Mouse (Mus musculus): ENCODE results near the gene Aatk. TPM values are rescaled to one million over a fixed set of nuclear protein-coding genes. Genes with fewer than 3 reads are reported as not detected.
A peak's percentile ranks its signal among the peaks of the same experiment; 100 is the strongest.

Gene Aatk
- polyA plus RNA-seq, 1 experiment from 2014 or later: 21.9 TPM

GRCm38 (mm10) chr11:119975739-119976501, 71.0 kb downstream of the Aatk start:
- Histone ChIP-seq H3K4me2 (replicated peaks) (no peak overlapping the region), H3K9ac (replicated peaks) (no peak overlapping the region), H3K4me1 (peaks cover 1% of the 10 kb centered on the region; the same call in 1 of the 2 replicates), H3K4me3 (no peak overlapping the region), H3K27ac (replicated peaks) (no peak overlapping the region), H3K27me3 (no peaks in the 10 kb centered on the region), H3K9me3 (no peaks in the 10 kb centered on the region), H3K36me3 (no peaks in the 10 kb centered on the region)
- ATAC-seq (replicated peaks): no peak
- 90% methylated on average over 8 of the region's 8 CpGs for WGBS

- Histone ChIP-seq H3K27ac (replicated peaks) (no peak overlapping the region), H3K4me3 (no peak overlapping the region), H3K9ac (replicated peaks) (no peak overlapping the region), H3K4me1 (peaks cover 17% of the 10 kb centered on the region), H3K4me2 (replicated peaks) (no peak overlapping the region), H3K27me3 (no peaks in the 10 kb centered on the region), H3K9me3 (no peaks in the 10 kb centered on the region), H3K36me3 (no peaks in the 10 kb centered on the region)
- 88% methylated on average over 4 of the region's 4 CpGs for WGBS
- no peak for ATAC-seq (replicated peaks)
These were observed 73.2 kb downstream of the Aatk start for GRCm38 (mm10) chr11:119973789-119974188.

- Histone ChIP-seq H3K27ac (replicated peaks) (peak overlapping the region; percentile 23; the same call in 1 of the 2 replicates), H3K4me2 (replicated peaks) (no peak overlapping the region), H3K4me1 (peaks cover 17% of the 10 kb centered on the region), H3K9ac (replicated peaks) (no peak overlapping the region), H3K27me3 (no peaks in the 10 kb centered on the region), H3K4me3 (no peak overlapping the region), H3K9me3 (no peaks in the 10 kb centered on the region), H3K36me3 (no peaks in the 10 kb centered on the region)
- peak; percentile 26; the same call in 1 of the 2 replicates for ATAC-seq (replicated peaks)
- 17% methylated on average over 12 of the region's 12 CpGs for WGBS
These were observed 76.7 kb downstream of the Aatk start for GRCm38 (mm10) chr11:119970021-119970851.

- Histone ChIP-seq H3K4me1 (peaks cover 21% of the 10 kb centered on the region), H3K27me3 (no peaks in the 10 kb centered on the region), H3K4me3 (no peak overlapping the region), H3K36me3 (no peaks in the 10 kb centered on the region), H3K9me3 (no peaks in the 10 kb centered on the region), H3K9ac (replicated peaks) (no peak overlapping the region), H3K27ac (replicated peaks) (no peak overlapping the region), H3K4me2 (replicated peaks) (no peak overlapping the region)
- 90% methylated on average over 2 of the region's 2 CpGs for WGBS
- ATAC-seq (replicated peaks): no peak
These were observed 79.1 kb downstream of the Aatk start for GRCm38 (mm10) chr11:119967892-119968291.

- Histone ChIP-seq H3K9ac (replicated peaks) (no peak overlapping the region), H3K27me3 (no peaks in the 10 kb centered on the region), H3K36me3 (no peaks in the 10 kb centered on the region), H3K4me3 (no peak overlapping the region), H3K4me2 (replicated peaks) (no peak overlapping the region), H3K4me1 (peaks cover 21% of the 10 kb centered on the region), H3K27ac (replicated peaks) (no peak overlapping the region), H3K9me3 (no peaks in the 10 kb centered on the region)
- ATAC-seq (replicated peaks): no peak
- 66% methylated on average over 8 of the region's 8 CpGs for WGBS
These were observed 79.6 kb downstream of the Aatk start for GRCm38 (mm10) chr11:119967401-119967800.

GRCm38 (mm10) chr11:119966294-119966693, 80.7 kb downstream of the Aatk start:
- no peak for ATAC-seq (replicated peaks)
- H3K36me3 ChIP-seq: no peaks in the 10 kb centered on the region
- WGBS: 85% methylated on average over 6 of the region's 6 CpGs
- H3K27me3 ChIP-seq: no peaks in the 10 kb centered on the region
- H3K27ac ChIP-seq (replicated peaks): no peak overlapping the region
- H3K4me1 ChIP-seq: peaks cover 21% of the 10 kb centered on the region
- no peak overlapping the region for H3K9ac ChIP-seq (replicated peaks)
- H3K9me3 ChIP-seq: no peaks in the 10 kb centered on the region
- no peak overlapping the region for H3K4me3 ChIP-seq
- no peak overlapping the region for H3K4me2 ChIP-seq (replicated peaks)

GRCm38 (mm10) chr11:119965053-119965452, 81.9 kb downstream of the Aatk start:
- no peaks in the 10 kb centered on the region for H3K36me3 ChIP-seq
- no peak overlapping the region for H3K4me2 ChIP-seq (replicated peaks)
- WGBS: 7% methylated on average over 9 of the region's 9 CpGs
- no peak overlapping the region for H3K27ac ChIP-seq (replicated peaks)
- no peak for ATAC-seq (replicated peaks)
- no peaks in the 10 kb centered on the region for H3K9me3 ChIP-seq
- no peak overlapping the region for H3K4me3 ChIP-seq
- H3K27me3 ChIP-seq: no peaks in the 10 kb centered on the region
- H3K4me1 ChIP-seq: peaks cover 11% of the 10 kb centered on the region
- H3K9ac ChIP-seq (replicated peaks): no peak overlapping the region

GRCm38 (mm10) chr11:119961511-119961910, 85.5 kb downstream of the Aatk start:
- H3K27ac ChIP-seq (replicated peaks): no peak overlapping the region
- no peak overlapping the region for H3K4me3 ChIP-seq
- H3K9ac ChIP-seq (replicated peaks): no peak overlapping the region
- no peaks in the 10 kb centered on the region for H3K9me3 ChIP-seq
- H3K36me3 ChIP-seq: no peaks in the 10 kb centered on the region
- no peak for ATAC-seq (replicated peaks)
- H3K4me1 ChIP-seq: 0 out of 2 replicates have a peak, but pooled peaks cover 4% of the 10 kb centered on the region
- WGBS: 76% methylated on average over 3 of the region's 3 CpGs
- H3K27me3 ChIP-seq: no peaks in the 10 kb centered on the region
- H3K4me2 ChIP-seq (replicated peaks): no peak overlapping the region

GRCm38 (mm10) chr11:119960671-119961070, 86.3 kb downstream of the Aatk start:
- ATAC-seq (replicated peaks): no peak
- Histone ChIP-seq H3K9me3 (no peaks in the 10 kb centered on the region), H3K36me3 (no peaks in the 10 kb centered on the region), H3K27ac (replicated peaks) (no peak overlapping the region), H3K27me3 (no peaks in the 10 kb centered on the region), H3K4me3 (no peak overlapping the region), H3K9ac (replicated peaks) (no peak overlapping the region), H3K4me1 (0 out of 2 replicates have a peak, but pooled peaks cover 4% of the 10 kb centered on the region), H3K4me2 (replicated peaks) (no peak overlapping the region)
- 92% methylated on average over 6 of the region's 6 CpGs for WGBS

- H3K27ac ChIP-seq (replicated peaks): no peak overlapping the region
- ATAC-seq (replicated peaks): no peak
- WGBS: 67% methylated on average over 4 of the region's 4 CpGs
- H3K36me3 ChIP-seq: no peaks in the 10 kb centered on the region
- no peaks in the 10 kb centered on the region for H3K9me3 ChIP-seq
- 0 out of 2 replicates have a peak, but pooled peaks cover under 1% of the 10 kb centered on the region for H3K4me1 ChIP-seq
- H3K4me3 ChIP-seq: no peak overlapping the region
- no peak overlapping the region for H3K9ac ChIP-seq (replicated peaks)
- H3K4me2 ChIP-seq (replicated peaks): no peak overlapping the region
- no peaks in the 10 kb centered on the region for H3K27me3 ChIP-seq
These were observed 87.3 kb downstream of the Aatk start for GRCm38 (mm10) chr11:119959714-119960113.

GRCm38 (mm10) chr11:119958856-119959255, 88.1 kb downstream of the Aatk start:
- Histone ChIP-seq H3K36me3 (no peaks in the 10 kb centered on the region), H3K4me1 (no peaks in the 10 kb centered on the region), H3K4me3 (no peak overlapping the region), H3K27ac (replicated peaks) (no peak overlapping the region), H3K4me2 (replicated peaks) (no peak overlapping the region), H3K27me3 (no peaks in the 10 kb centered on the region), H3K9ac (replicated peaks) (no peak overlapping the region), H3K9me3 (no peaks in the 10 kb centered on the region)
- ATAC-seq (replicated peaks): no peak
- 89% methylated on average over 7 of the region's 7 CpGs for WGBS

Measured in forebrain, embryonic 15.5 days (tissue).